Mouse (Mus musculus) heart, embryonic 10.5 days (tissue): ENCODE measurements around the gene Psmd12. TPM values are rescaled to one million over a fixed set of nuclear protein-coding genes. Genes with fewer than 3 reads are reported as not detected.

Source experiments
- DNase-seq: peaks from one replicate; pipeline ENCODE4 v3.0.0-alpha.2; 2017; ENCODE audit warnings: low spot score
- H3K27ac ChIP-seq: fragments of 300-500 bp; sonication (generic); 2 replicates; pipeline ENCODE4 v1.5.1; 2016; ENCODE audit warnings: mild to moderate bottlenecking
- H3K27me3 ChIP-seq: fragments of 300-500 bp; sonication (generic); 2 replicates; pipeline ENCODE4 v1.6.1; 2016; ENCODE audit warnings: mild to moderate bottlenecking; ENCODE audit not compliant: poor library complexity, insufficient read depth, severe bottlenecking
- H3K36me3 ChIP-seq: fragments of 300-500 bp; sonication (generic); 2 replicates; pipeline ENCODE4 v1.6.1; 2016; ENCODE audit warnings: mild to moderate bottlenecking, moderate library complexity
- H3K4me1 ChIP-seq: fragments of 300-500 bp; sonication (generic); 2 replicates; pipeline ENCODE4 v1.6.1; 2016; ENCODE audit warnings: mild to moderate bottlenecking
- H3K4me3 ChIP-seq: fragments of 300-500 bp; sonication (generic); 2 replicates; pipeline ENCODE4 v1.5.1; 2016; ENCODE audit warnings: mild to moderate bottlenecking, moderate library complexity
- H3K9me3 ChIP-seq: fragments of 300-500 bp; sonication (generic); 2 replicates; pipeline ENCODE4 v1.6.1; 2016; ENCODE audit warnings: mild to moderate bottlenecking, moderate library complexity
- WGBS: fragments of 180-500 bp; shearing (Covaris S2); methylation state at CpG from one replicate; pipeline ENCODE4 v1.1.7; 2016; 5-methylcytosine and 5-hydroxymethylcytosine counted together
- polyA plus RNA-seq: library from polyadenylated mRNA; unstranded; fragments of >200 nt; fragmentation: Nextera tagmentation; extraction: Ambion mirVana; gene quantifications from 2 replicates; pipeline ENCODE4 v1.2.1, GENCODE M21; 2016

The Psmd12 gene
- polyA plus RNA-seq = 191 and 223 TPM in 2 replicates

GRCm38 (mm10) chr11:107479053-107479861 lies at the start of gene Psmd12:
Gene Psmd12 (plus strand): TSS chr11:107479484.
- H3K27me3 ChIP-seq = no peaks in the 10 kb centered on the region
- H3K36me3 ChIP-seq = no peaks in the 10 kb centered on the region
- under 1% methylated on average over 51 of the region's 51 CpGs for WGBS
- peak within 1 kb of the TSS; percentile 97 for H3K27ac ChIP-seq
- H3K9me3 ChIP-seq = no peaks in the 10 kb centered on the region
- H3K4me1 ChIP-seq = peaks cover 13% of the 10 kb centered on the region
- DNase-seq = peak; percentile 98
- peak within 1 kb of the TSS; percentile 93 for H3K4me3 ChIP-seq

- WGBS = 76% methylated on average over 7 of the region's 7 CpGs
- Histone ChIP-seq H3K4me3 (no peak overlapping the region), H3K36me3 (no peaks in the 10 kb centered on the region), H3K27me3 (no peaks in the 10 kb centered on the region), H3K4me1 (0 out of 2 replicates have a peak, but pooled peaks cover 5% of the 10 kb centered on the region), H3K27ac (no peak overlapping the region), H3K9me3 (no peaks in the 10 kb centered on the region)
- DNase-seq = no peak
These were observed 47.9 kb upstream of the Psmd12 start for GRCm38 (mm10) chr11:107431197-107431965.

GRCm38 (mm10) chr11:107435776-107436449 lies 43.4 kb upstream of the Psmd12 start:
- WGBS = 84% methylated on average over 6 of the region's 6 CpGs

GRCm38 (mm10) chr11:107437723-107438122 lies 41.6 kb upstream of the Psmd12 start:
- H3K4me3 ChIP-seq = no peak overlapping the region
- H3K27ac ChIP-seq = no peak overlapping the region
- H3K9me3 ChIP-seq = no peaks in the 10 kb centered on the region
- H3K36me3 ChIP-seq = no peaks in the 10 kb centered on the region
- H3K27me3 ChIP-seq = no peaks in the 10 kb centered on the region
- no peaks in the 10 kb centered on the region for H3K4me1 ChIP-seq
- no peak for DNase-seq
- WGBS = 82% methylated on average over 4 of the region's 4 CpGs

More at GRCm38 (mm10) chr11:107435776-107436449, 43.4 kb upstream of the Psmd12 start:
- Histone ChIP-seq H3K27ac (no peak overlapping the region), H3K36me3 (no peaks in the 10 kb centered on the region), H3K4me3 (no peak overlapping the region), H3K9me3 (no peaks in the 10 kb centered on the region), H3K27me3 (no peaks in the 10 kb centered on the region), H3K4me1 (0 out of 2 replicates have a peak, but pooled peaks cover 5% of the 10 kb centered on the region)
- DNase-seq = no peak

- no peak for DNase-seq
- H3K9me3 ChIP-seq = no peaks in the 10 kb centered on the region
- no peaks in the 10 kb centered on the region for H3K36me3 ChIP-seq
- H3K4me3 ChIP-seq = no peak overlapping the region
- H3K27me3 ChIP-seq = no peaks in the 10 kb centered on the region
- H3K27ac ChIP-seq = no peak overlapping the region
- 84% methylated on average over 3 of the region's 3 CpGs for WGBS
- H3K4me1 ChIP-seq = no peaks in the 10 kb centered on the region
These were observed 41.1 kb upstream of the Psmd12 start for GRCm38 (mm10) chr11:107438140-107438539.

GRCm38 (mm10) chr11:107441050-107441449 lies 38.2 kb upstream of the Psmd12 start:
- no peaks in the 10 kb centered on the region for H3K4me1 ChIP-seq
- no peaks in the 10 kb centered on the region for H3K27me3 ChIP-seq
- H3K27ac ChIP-seq = no peak overlapping the region
- no peaks in the 10 kb centered on the region for H3K9me3 ChIP-seq
- H3K4me3 ChIP-seq = no peak overlapping the region
- DNase-seq = no peak
- no peaks in the 10 kb centered on the region for H3K36me3 ChIP-seq
- 71% methylated on average over 3 of the region's 3 CpGs for WGBS

GRCm38 (mm10) chr11:107443121-107444095 lies 35.9 kb upstream of the Psmd12 start:
- no peaks in the 10 kb centered on the region for H3K27me3 ChIP-seq
- no peak overlapping the region for H3K4me3 ChIP-seq
- H3K9me3 ChIP-seq = no peaks in the 10 kb centered on the region
- peaks cover 16% of the 10 kb centered on the region for H3K4me1 ChIP-seq
- no peaks in the 10 kb centered on the region for H3K36me3 ChIP-seq
- H3K27ac ChIP-seq = no peak overlapping the region
- WGBS = 82% methylated on average over 12 of the region's 12 CpGs
- DNase-seq = no peak

GRCm38 (mm10) chr11:107445683-107446082 lies 33.6 kb upstream of the Psmd12 start:
- Histone ChIP-seq H3K27me3 (no peaks in the 10 kb centered on the region), H3K4me3 (no peak overlapping the region), H3K4me1 (peaks cover 28% of the 10 kb centered on the region), H3K9me3 (no peaks in the 10 kb centered on the region), H3K27ac (no peak overlapping the region), H3K36me3 (no peaks in the 10 kb centered on the region)
- 82% methylated on average over 3 of the region's 3 CpGs for WGBS
- no peak for DNase-seq

GRCm38 (mm10) chr11:107446650-107447049 lies 32.6 kb upstream of the Psmd12 start:
- H3K27ac ChIP-seq = peak overlapping the region; percentile 36; the same call in 1 of the 2 replicates
- DNase-seq = no peak
- no peaks in the 10 kb centered on the region for H3K36me3 ChIP-seq
- H3K27me3 ChIP-seq = no peaks in the 10 kb centered on the region
- 62% methylated on average over 6 of the region's 6 CpGs for WGBS
- no peak overlapping the region for H3K4me3 ChIP-seq
- peaks cover 37% of the 10 kb centered on the region for H3K4me1 ChIP-seq
- no peaks in the 10 kb centered on the region for H3K9me3 ChIP-seq

GRCm38 (mm10) chr11:107447349-107447748 lies 31.9 kb upstream of the Psmd12 start:
- no peak overlapping the region for H3K27ac ChIP-seq
- no peak for DNase-seq
- no peak overlapping the region for H3K4me3 ChIP-seq
- no peaks in the 10 kb centered on the region for H3K27me3 ChIP-seq
- 62% methylated on average over 5 of the region's 5 CpGs for WGBS
- peaks cover 37% of the 10 kb centered on the region for H3K4me1 ChIP-seq
- no peaks in the 10 kb centered on the region for H3K9me3 ChIP-seq
- no peaks in the 10 kb centered on the region for H3K36me3 ChIP-seq

GRCm38 (mm10) chr11:107447915-107448314 lies 31.4 kb upstream of the Psmd12 start:
- H3K4me3 ChIP-seq = no peak overlapping the region
- no peaks in the 10 kb centered on the region for H3K36me3 ChIP-seq
- H3K4me1 ChIP-seq = peaks cover 37% of the 10 kb centered on the region
- H3K27ac ChIP-seq = no peak overlapping the region
- WGBS = 78% methylated on average over 9 of the region's 9 CpGs
- no peak for DNase-seq
- no peaks in the 10 kb centered on the region for H3K27me3 ChIP-seq
- no peaks in the 10 kb centered on the region for H3K9me3 ChIP-seq
